Mouse (Mus musculus): Measurements from ENCODE around the gene 5031439G07Rik. TPM values are rescaled to one million over a fixed set of nuclear protein-coding genes. Genes with fewer than 3 reads are reported as not detected.

The 5031439G07Rik gene
- total RNA-seq, 2 experiments from 2014 or later: 128 to 135 TPM

GRCm38 (mm10) chr15:84964771-84965170, 23.6 kb downstream of the 5031439G07Rik start:
- no peak for DNase-seq (ENCODE audit: extremely low spot score in 1 of 2, low spot score in 2 of 2)
- intact Hi-C loops (cut with DNase I): no loop called here

DNA sequence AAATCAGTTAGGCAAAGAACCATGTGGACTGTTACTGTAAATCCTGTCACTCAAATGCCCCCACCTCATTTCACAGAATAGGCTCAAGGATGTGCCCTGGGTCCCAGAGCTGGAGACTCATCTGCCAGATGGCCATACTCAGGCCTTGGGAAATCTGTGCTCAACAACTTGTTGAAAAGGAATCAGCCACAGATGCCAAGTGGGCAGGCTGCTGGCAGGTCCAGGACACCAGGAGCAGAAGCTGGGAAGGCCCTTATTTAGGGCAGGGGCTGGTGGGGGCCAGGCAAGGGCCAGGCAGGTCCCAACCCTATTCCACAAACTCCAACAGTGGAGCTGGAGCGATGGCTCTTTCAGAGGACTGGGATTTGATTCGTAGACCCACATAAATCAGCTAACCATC, 25.8 kb downstream of the 5031439G07Rik start:
- DNase-seq (ENCODE audit: extremely low spot score in 1 of 2, low spot score in 2 of 2): no peak
- intact Hi-C loops (cut with DNase I): no loop called here

- DNase-seq (ENCODE audit: extremely low spot score in 1 of 2, low spot score in 2 of 2): peak; percentile 56 to 73
- intact Hi-C loops (cut with DNase I): no loop called here
Measured at GRCm38 (mm10) chr15:84960692-84961091, 27.7 kb downstream of the 5031439G07Rik start.

DNA sequence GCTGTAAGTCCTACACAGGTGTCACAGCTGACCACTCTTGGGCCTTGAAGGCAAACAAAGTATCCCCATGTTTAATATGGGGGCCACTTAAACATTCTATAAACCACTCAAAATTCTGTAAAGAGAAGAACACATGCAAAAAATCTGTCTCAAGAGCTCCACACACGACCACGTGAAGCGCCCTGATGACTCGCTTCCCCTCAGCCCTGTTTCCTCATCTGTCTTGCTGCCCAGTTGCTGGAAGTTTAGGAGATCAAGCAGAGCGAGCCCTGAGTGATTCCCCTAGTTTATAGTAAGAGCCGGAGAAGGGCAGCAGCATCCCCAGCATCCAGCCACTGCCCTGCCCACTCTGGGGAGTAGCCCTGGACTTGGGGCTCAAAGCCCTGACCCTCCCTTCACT, 28.5 kb downstream of the 5031439G07Rik start:
- DNase-seq (ENCODE audit: extremely low spot score in 1 of 2, low spot score in 2 of 2): no peak
- intact Hi-C loops (cut with DNase I): no loop called here

DNA sequence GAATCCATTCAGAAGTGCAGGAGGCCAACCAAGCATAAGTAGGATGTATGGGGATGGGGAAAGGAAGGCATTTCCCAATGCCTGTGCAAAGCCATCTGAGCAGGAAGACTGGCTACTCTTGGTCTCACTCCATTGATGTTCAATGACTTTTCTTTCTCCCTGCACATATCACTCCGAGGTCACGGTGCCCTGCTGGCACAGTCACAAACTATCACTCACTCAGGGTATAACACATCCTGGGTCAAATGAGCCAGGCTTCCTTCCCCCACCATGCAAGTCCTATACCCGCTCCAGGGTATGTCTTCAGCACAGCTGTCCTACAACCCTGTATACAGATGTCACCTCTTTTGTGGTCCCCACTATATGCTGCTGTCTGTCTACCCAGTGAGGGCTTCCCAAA, 30.0 kb downstream of the 5031439G07Rik start:
- no peak for DNase-seq (ENCODE audit: extremely low spot score in 1 of 2, low spot score in 2 of 2)
- intact Hi-C loops (cut with DNase I): no loop called here

- DNase-seq (ENCODE audit: extremely low spot score in 1 of 2, low spot score in 2 of 2): peak; percentile 66 to 79
- intact Hi-C loops (cut with DNase I): no loop called here
Measured at GRCm38 (mm10) chr15:84957851-84958250, 30.5 kb downstream of the 5031439G07Rik start.

DNA sequence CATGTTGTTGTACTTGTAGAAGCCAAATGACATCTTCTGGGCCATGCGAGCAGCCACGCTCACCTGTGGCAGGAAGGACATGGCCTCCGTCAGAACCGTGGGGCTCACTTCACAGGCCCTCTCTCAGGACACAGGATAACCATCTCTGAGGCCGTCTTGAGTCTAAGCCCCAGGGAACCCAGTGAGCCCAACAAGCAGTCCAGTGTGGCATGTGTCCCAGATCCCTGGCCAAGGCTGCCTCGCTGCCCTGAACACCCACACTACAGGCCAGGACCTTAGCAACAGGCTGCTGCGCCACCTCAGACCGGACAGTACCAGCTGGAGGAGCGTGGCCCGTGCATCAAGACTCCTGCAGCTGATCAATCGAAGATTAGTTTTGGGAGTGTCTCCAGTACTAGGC, 35.1 kb downstream of the 5031439G07Rik start:
- DNase-seq (ENCODE audit: extremely low spot score in 1 of 2, low spot score in 2 of 2): no peak
- intact Hi-C loops (cut with DNase I): no loop called here

- no peak for DNase-seq (ENCODE audit: extremely low spot score in 1 of 2, low spot score in 2 of 2)
- intact Hi-C loops (cut with DNase I): no loop called here
Measured at GRCm38 (mm10) chr15:84950053-84950452, 38.3 kb downstream of the 5031439G07Rik start.

GRCm38 (mm10) chr15:84948990-84949389, 39.4 kb downstream of the 5031439G07Rik start:
- DNase-seq (ENCODE audit: extremely low spot score in 1 of 2, low spot score in 2 of 2): no peak
- intact Hi-C loops (cut with DNase I): no loop called here

- no peak for DNase-seq (ENCODE audit: extremely low spot score in 1 of 2, low spot score in 2 of 2)
- intact Hi-C loops (cut with DNase I): no loop called here
Measured at GRCm38 (mm10) chr15:84944319-84944718, 44.0 kb downstream of the 5031439G07Rik start.

- intact Hi-C loops (cut with DNase I): no loop called here
- peak in 1 of 2 experiments; percentile 36 for DNase-seq (ENCODE audit: extremely low spot score in 1 of 2, low spot score in 2 of 2)
Measured at GRCm38 (mm10) chr15:84942647-84943285, 45.6 kb downstream of the 5031439G07Rik start.

DNA sequence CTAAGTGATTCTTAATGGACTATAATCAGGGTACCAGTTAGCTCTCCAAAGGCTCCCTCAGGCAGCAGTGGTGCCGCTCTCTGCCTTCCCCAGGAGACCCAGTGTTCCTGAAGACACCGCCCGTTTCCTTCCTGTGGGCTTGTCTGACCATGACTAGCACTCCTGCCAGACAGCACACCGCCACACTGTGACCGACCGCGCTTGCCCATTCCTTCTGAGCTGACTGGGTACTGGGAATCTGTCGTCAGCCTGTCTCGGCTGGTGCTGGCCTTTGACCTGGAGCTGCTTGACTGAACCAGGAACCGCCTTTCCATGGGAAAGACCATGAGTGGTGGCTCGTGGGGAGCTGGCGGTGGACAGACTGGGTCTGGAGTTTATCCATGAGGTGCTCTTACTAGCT, 48.2 kb downstream of the 5031439G07Rik start:
- DNase-seq (ENCODE audit: extremely low spot score in 1 of 2, low spot score in 2 of 2): no peak
- intact Hi-C loops (cut with DNase I): no loop called here

GRCm38 (mm10) chr15:84934901-84935300, 53.5 kb downstream of the 5031439G07Rik start:
- DNase-seq (ENCODE audit: extremely low spot score in 1 of 2, low spot score in 2 of 2): no peak
- intact Hi-C loops (cut with DNase I): loop anchor here (5.0 kb wide), 1 partner anchor 117 kb away; no protein-coding TSS in a partner anchor

DNA sequence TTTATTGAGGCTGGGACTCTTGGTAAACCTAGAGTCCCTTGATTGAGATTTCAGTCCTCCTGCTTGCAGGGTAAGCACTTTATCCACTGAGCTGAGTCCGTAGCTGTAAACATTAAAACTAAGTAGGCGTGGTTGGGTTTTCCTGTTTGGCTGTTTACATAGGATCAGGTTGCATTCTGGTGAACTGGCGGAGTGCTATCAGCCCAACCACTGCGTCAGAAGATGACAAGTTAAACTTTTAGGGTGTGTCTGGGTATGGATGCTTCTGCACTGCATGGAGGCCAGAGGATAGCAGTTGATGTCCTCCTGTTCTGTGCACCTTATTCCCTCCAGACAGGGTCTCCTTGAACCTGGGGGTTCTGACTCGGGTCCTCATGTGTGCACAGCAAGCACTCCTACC, 56.0 kb downstream of the 5031439G07Rik start:
- DNase-seq (ENCODE audit: extremely low spot score in 1 of 2, low spot score in 2 of 2): no peak
- intact Hi-C loops (cut with DNase I): loop anchor here (5.0 kb wide), 1 partner anchor 120 kb away; no protein-coding TSS in a partner anchor

DNA sequence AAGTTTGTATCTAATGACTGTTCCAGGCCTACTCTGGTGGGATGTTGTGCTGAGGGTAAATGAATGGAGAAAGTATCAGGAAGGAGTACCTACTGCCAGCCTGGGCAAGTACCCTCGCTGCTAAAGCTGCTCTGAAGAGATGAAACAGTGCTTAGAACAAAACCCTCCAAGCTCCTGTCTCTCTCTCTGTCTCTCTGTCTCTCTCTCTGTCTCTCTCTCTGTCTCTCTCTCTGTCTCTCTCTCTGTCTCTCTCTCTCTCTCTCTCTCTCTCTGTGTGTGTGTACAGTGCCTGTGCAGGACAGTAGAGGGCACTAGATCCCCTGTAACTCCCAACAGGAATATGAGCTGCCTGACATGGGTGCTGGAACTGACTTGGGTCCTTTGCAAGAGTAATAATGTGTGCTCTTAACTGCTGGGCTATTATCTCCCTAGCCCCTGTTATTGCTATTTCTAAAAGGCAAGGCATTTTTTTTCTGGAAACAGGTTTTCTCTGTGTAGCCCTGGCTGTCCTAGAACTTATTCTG, 62.8 kb downstream of the 5031439G07Rik start:
- intact Hi-C loops (cut with DNase I): loop anchor here (10.0 kb wide), 1 partner anchor 71 kb away; the partner anchor contains the start of gene Phf21b
- no peak for DNase-seq (ENCODE audit: extremely low spot score in 1 of 2, low spot score in 2 of 2)

GRCm38 (mm10) chr15:84924781-84925315, 63.5 kb downstream of the 5031439G07Rik start:
- peak in 1 of 2 experiments; percentile 53 for DNase-seq (ENCODE audit: extremely low spot score in 1 of 2, low spot score in 2 of 2)
- intact Hi-C loops (cut with DNase I): loop anchor here (5.0 to 10.0 kb wide), 2 partner anchors 70 to 168 kb away; partner anchors contain the start of gene Phf21b

DNA sequence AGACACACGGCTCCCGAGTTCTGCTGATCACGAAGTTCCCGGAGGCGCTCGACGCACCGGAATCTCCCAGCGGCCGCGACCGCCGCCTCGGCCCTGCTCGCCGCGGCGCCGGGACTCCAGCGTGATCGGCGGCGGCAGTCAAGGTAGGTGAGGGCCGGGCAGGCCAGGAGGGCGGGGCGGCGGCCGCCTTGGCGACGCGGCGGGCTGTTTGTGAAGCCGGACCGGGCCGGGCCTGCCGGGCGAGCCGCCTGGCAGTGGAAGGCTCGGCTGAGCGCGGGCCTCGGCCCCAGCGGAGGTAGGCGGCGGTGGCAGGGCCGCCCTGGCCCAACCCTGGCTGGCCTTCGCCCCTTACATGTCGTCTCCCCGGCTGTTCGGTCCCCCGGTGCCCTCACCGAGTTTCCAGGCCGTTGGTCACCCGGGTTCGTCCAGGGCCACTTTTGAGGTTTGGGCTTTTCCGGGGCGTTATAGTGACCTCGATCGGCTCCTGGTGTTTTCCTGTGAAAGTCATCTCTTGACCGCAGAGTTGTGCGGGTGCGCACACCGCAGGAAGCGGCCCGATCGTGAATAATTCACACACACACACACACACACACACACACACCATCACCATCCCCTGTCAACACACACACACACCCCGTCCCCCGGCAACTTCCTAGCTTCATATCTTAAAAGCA, 64.7 kb downstream of the 5031439G07Rik start:
- DNase-seq (ENCODE audit: extremely low spot score in 1 of 2, low spot score in 2 of 2): peak in 1 of 2 experiments; percentile 78
- intact Hi-C loops (cut with DNase I): loop anchor here (5.0 to 10.0 kb wide), 2 partner anchors 69 to 166 kb away; partner anchors contain the start of gene Phf21b

DNA sequence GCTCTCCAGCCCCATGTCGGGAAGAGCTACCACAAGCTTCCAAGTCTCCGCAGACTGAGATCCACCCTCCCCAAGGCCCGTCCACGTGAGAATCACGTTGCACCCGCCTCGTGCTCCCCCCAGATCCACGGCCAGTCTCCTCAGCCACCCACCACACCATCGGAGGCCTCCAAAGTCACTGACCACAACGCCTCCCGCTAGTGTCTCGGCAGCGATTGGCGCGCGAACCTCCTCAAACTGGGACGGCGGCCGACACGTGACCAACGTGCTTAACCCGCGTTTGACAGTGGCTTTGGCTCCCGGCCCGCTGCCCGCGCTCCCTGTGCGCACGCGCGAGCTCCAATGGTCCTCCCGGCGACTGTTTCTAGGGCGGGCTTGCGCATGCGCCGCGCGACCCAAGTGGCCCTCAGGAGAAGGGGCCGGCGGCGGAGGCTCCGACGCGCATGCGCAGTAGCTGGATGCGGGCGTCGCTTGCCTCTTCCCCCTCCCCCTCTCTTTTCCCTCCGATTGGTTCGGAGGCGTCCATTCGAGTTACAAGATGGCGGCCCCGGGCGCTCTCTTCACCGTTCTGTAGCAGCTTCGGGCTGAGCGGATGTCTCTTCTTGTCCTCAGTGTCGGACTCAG, 65.4 kb downstream of the 5031439G07Rik start, which contains the start of gene Nup50:
TSS of gene Nup50 (plus strand) at position 528 of the 624 bp plus-strand sequence.
- intact Hi-C loops (cut with DNase I): loop anchor here (5.0 to 10.0 kb wide), 2 partner anchors 68 to 166 kb away; partner anchors contain the start of gene Phf21b

DNA sequence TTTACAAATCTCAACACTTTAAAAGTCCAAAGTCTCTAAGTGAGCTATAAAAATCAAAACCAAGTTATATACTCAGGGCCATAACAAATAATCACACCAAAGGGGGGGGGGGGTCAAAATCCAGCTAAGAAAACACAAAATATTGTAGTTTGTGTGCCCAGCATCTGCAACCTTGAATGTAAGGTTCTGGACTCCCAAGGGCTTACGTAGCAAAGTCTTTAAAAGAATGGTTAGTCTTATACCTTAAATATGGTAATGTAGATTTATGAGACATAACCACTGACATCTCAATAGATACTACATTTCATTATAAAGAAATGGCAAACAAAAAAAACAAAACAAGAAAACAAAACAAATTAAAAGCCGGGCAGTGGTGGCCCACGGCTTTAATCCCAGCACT, 68.4 kb downstream of the 5031439G07Rik start, which contains the start of gene Gm29666:
TSS of gene Gm29666 (minus strand) at position 101 of the 400 bp plus-strand sequence.
- intact Hi-C loops (cut with DNase I): loop anchor here (5.0 to 10.0 kb wide), 2 partner anchors 65 to 163 kb away; partner anchors contain the start of gene Phf21b
- DNase-seq (ENCODE audit: extremely low spot score in 1 of 2, low spot score in 2 of 2): no peak

More for the DNA sequence above, 65.4 kb downstream of the 5031439G07Rik start, which contains the start of gene Nup50:
- DNase-seq (ENCODE audit: extremely low spot score in 1 of 2, low spot score in 2 of 2): peak; percentile 99 to 100

Data from left cerebral cortex, postnatal 10 days (tissue).